Mouse (Mus musculus) left cerebral cortex, adult 2 months (tissue): Measurements from ENCODE around the gene Lpgat1. TPM values are rescaled to one million over a fixed set of nuclear protein-coding genes. Genes with fewer than 3 reads are reported as not detected.

Experiments
- DNase-seq, 2 experiments: peaks; one replicate each; pipeline ENCODE4 v3.0.0; 2021 to 2022; ENCODE audit warnings: low spot score in 2 of 2, mixed read lengths in 1 of 2; ENCODE audit errors: extremely low spot score in 1 of 2
- H3K27ac ChIP-seq: fragments of 200-600 bp; 2 replicates; pipeline ENCODE4 v1.8.1; 2022
- H3K4me3 ChIP-seq: fragments of 200-600 bp; 2 replicates; pipeline ENCODE4 v1.8.1; 2022
- CTCF ChIP-seq: fragments of 200-600 bp; IDR thresholded peaks from 2 replicates; pipeline ENCODE4 v1.8.1; 2022; ENCODE audit warnings: antibody characterized with exemption, mild to moderate bottlenecking, moderate library complexity
- intact Hi-C: fragments of 180-260 bp; cut with DNase I; formaldehyde crosslinking; loops from one replicate; pipeline ENCODE4 v1.15.1; 2025
- total RNA-seq, 2 experiments: library from RNA; stranded (reverse); gene quantifications; 2 replicates each; pipeline ENCODE4 v1.2.3; 2021

The Lpgat1 gene
- total RNA-seq, 2 experiments from 2014 or later: 189 to 194 TPM

- TF ChIP-seq CTCF: peak; percentile 61
- DNase-seq: no peak
- intact Hi-C loops: no loop called here
- H3K4me3 ChIP-seq: no peak overlapping the region
- no peak overlapping the region for H3K27ac ChIP-seq
Observed at GRCm38 (mm10) chr1:191829124-191829523, 111.5 kb downstream of the Lpgat1 start.

GRCm38 (mm10) chr1:191833396-191833795 lies 115.8 kb downstream of the Lpgat1 start:
- Histone ChIP-seq H3K4me3 (no peak overlapping the region), H3K27ac (no peak overlapping the region)
- DNase-seq: no peak
- intact Hi-C loops: no loop called here
- no peak for TF ChIP-seq CTCF

Other genes starting within 250 kb of the Lpgat1 start
- 1 to 10 TPM; 6.9 to 8.1 TPM for gene Dtl, start 142.3 kb upstream of the Lpgat1 start, total RNA-seq
- 10 to 100 TPM; 32.7 to 34.9 TPM for gene Ints7, start 142.2 kb upstream of the Lpgat1 start, total RNA-seq
- 1 to 10 TPM; 1.2 to 1.3 TPM for gene Nek2, start 103.6 kb downstream of the Lpgat1 start, total RNA-seq
- 10 to 100 TPM; 33.3 to 36.3 TPM for gene Slc30a1, start 188.9 kb downstream of the Lpgat1 start, total RNA-seq